Mouse (Mus musculus) layer of hippocampus, adult 11-12 months (tissue): ENCODE data around the gene BC049715.
"Not testable (repeated sequence)": the region's sequence is repeated elsewhere in the genome, so short reads cannot be mapped to it uniquely, and the experiment has no call there.

Source experiments
- DNase-seq: peaks from one replicate; pipeline ENCODE4 v3.0.0; 2022; ENCODE audit warnings: low spot score

BC049715 gene

GRCm38 (mm10) chr6:136850267-136850666 is 22.8 kb downstream of the BC049715 start:
- DNase-seq, result no peak

DNA sequence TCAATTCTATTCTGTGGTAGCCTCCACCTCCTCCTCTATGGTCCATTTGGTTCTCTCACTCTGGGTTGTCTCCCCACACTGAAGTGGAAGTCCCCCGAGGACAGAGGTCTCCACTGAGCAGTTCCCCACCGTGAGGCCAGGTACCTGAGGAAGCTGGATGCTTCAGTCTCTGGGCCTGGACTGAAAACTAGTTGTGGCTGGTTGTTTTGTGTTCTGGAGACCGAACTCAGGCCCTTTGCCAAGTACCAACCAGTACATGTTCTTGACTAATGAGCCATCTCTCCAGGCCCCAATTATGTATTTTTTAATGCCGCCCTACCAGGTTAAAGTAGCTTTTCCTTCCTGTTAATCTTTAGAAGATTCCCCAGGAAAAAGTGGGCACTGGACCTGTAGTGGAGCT is 24.9 kb downstream of the BC049715 start:
- DNase-seq, result no peak

GRCm38 (mm10) chr6:136852762-136853161 is 25.3 kb downstream of the BC049715 start:
- no peak for DNase-seq

- DNase-seq, result no peak
Observed at GRCm38 (mm10) chr6:136854361-136854781, 26.9 kb downstream of the BC049715 start.

- no peak for DNase-seq
Observed at GRCm38 (mm10) chr6:136855183-136855582, 27.8 kb downstream of the BC049715 start.

DNA sequence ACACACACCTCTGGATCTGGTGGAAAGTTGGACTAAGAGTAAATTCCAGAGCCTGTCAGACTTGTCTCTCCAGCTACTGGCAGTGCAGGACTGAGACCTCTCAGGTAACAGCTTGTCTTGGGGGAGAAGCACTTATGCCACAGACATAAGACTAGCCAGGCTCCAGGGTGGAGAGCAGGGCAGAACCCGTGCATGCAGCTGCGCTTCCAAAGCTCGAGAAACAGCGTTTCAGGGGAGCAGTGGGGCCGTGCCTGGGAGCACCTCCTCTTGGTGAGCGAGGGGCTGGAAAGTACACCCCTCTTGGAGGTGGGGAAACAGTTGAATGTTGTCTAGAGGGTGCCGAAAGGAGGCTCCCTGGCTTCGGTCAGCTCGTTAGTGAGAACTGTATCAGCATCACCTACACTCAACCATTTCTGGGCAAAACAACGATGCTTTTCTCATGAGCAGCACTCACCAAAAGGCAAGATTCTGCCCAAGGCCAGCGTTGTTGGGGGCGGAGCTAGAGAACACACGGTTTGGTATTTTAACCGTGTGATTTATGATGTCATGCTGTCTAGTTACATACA is 28.7 kb downstream of the BC049715 start:
- no peak for DNase-seq

- no peak for DNase-seq
Observed at GRCm38 (mm10) chr6:136857186-136857872, 29.9 kb downstream of the BC049715 start, which contains the start of gene Art4. Gene Art4, minus strand, starts transcription at chr6:136857733.

DNA sequence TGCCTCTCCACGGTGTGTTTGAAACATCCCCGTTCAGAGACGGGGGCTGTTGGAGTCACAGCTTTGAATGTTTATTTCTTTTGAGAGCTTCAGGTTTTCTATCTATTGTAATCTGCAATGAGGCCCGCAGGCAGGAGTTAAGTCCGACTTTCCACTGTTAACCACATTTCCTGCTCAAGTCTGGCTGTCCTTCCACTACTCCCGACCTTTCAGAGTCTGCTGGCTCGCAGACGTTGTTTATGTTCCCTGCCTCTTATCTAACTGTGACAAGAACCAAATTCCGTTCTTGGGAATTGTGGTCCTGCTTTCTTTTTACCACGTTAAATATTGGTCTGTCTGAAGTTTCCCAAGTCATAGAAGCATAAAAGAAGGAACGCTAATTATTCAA is 30.4 kb downstream of the BC049715 start:
- DNase-seq, result no peak

DNA sequence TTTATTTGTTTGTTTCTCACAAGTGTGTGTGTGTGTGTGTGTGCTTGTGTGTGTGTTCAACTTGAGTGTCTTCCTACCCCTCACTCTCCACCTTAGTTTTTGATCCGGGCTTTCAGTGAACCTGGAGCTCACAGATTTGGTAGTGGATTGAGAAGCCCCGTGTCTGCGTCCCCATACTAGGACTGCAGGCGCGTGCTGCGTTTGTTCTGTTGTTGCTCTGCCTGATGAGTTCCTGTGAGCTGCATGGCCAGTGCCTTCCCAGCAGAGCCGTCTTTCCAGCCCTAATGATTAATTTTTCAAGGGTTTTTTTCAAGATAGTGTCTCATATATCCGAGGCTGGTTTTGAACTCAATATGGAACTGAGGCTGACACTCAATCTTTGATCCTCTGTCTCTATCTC is 31.0 kb downstream of the BC049715 start:
- no peak for DNase-seq

DNA sequence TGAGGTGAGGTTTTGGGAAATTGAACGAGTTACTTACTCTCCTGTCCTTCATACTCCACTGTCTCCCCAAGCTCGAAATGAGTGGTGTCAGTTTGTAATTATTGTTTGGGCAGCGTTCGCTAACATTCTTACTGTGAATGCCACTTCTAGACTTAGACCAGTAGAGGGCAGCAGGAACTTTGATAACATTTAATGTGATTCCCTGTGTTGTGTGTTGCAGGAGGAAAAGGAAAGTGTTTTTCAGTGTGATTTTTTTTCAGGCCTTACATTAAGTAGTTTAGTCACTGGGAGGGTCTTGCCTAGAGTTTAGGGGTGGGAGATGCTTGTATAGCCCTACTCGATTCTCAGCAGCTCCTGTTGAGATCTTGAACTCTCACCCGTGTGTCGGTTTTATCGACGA is 33.6 kb downstream of the BC049715 start:
- peak; percentile 49 for DNase-seq

- DNase-seq, result no peak
Observed at GRCm38 (mm10) chr6:136865360-136865759, 37.9 kb downstream of the BC049715 start.

DNA sequence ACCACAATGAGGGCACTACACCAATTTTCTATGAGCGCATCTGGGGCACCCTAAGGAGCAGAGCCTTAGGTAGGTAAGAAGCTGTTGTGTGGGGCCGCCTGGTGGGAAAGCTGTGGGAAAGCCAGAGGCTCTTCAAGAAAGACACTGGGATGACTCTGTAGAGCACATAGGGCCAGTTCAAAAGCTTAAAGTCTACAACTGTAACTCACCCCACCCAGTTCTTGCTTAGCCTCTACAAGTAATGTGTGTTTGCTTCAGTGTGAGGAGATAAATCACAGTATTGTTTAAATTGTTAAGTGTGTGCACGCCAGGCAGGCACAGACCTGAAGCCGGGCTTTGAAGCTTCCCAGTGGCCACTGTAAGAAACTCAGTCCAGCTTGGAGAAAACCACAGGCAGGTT is 38.7 kb downstream of the BC049715 start:
- DNase-seq, result no peak

GRCm38 (mm10) chr6:136868921-136869320 is 41.5 kb downstream of the BC049715 start:
- DNase-seq, result no peak

GRCm38 (mm10) chr6:136874599-136874998 is 47.2 kb downstream of the BC049715 start:
- DNase-seq, result no peak

GRCm38 (mm10) chr6:136875670-136876069 is 48.2 kb downstream of the BC049715 start, which contains the start of gene Mgp:
Gene Mgp, minus strand, starts transcription at chr6:136875823.
- DNase-seq, result no peak

GRCm38 (mm10) chr6:136881678-136882077 is 54.3 kb downstream of the BC049715 start:
- no peak for DNase-seq

- no peak for DNase-seq
Observed at GRCm38 (mm10) chr6:136883431-136883915, 56.0 kb downstream of the BC049715 start.

- no peak for DNase-seq
Observed at GRCm38 (mm10) chr6:136883961-136884360, 56.5 kb downstream of the BC049715 start.

GRCm38 (mm10) chr6:136884766-136885165 is 57.3 kb downstream of the BC049715 start:
- not testable (repeated sequence) for DNase-seq

DNA sequence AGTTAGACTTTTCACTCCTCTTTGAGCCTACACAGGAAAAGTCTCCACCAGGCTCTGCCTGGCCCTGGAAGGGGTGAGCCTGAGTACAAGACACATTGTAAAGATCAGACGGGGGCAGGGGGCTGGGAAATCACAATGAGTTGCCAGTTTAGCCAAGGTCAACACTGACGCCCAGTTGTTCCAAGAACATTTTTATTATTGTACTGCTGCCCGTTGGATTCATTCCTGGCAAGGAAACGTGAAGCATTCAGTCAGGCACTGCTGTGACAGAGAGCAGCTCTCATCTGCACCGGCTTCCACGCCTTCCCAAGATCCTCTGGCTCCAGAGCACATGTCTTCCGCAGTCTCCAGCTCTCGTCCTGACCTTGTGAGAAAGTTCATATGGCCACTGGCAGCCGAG is 60.4 kb downstream of the BC049715 start:
- DNase-seq, result no peak

- DNase-seq, result no peak
Observed at GRCm38 (mm10) chr6:136889067-136889466, 61.6 kb downstream of the BC049715 start.

DNA sequence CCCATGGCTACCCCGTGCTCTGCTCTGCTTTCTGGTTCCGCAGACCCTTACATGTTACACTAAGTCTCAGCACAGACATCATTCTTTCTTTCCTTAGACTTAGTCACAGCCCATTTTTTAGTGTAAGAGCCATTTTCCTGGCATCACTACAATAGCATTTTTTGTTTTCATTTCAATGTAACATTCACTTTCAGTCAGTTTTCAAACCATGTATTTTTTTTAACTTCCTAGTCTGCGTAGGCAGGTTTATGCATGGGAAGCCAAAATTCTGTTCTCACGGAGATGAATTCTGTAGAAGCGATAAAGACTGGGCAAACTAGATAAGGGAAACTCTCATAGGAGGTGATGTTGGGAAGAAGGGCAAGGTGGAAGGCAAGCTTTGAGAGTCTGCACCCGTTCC is 62.1 kb downstream of the BC049715 start:
- no peak for DNase-seq
